Mouse (Mus musculus): Measurements from ENCODE around the gene Ttc19.

- TF ChIP-seq CTCF (IDR thresholded peaks at IDR 0.05) (peak; percentile 88), EP300 (IDR thresholded peaks at IDR 0.05) (no peak)
These were observed 3.2 kb upstream of the Ttc19 start for GRCm38 (mm10) chr11:62278027-62278426.

Data from lung, postnatal 0 days (tissue).